Mouse (Mus musculus) midbrain, embryonic 11.5 days (tissue): ENCODE data around the gene Rpl10. TPM values are rescaled to one million over a fixed set of nuclear protein-coding genes. Genes with fewer than 3 reads are reported as not detected.

Source experiments
- ATAC-seq: fragments of 200-750 bp; cut with Nextera tagmentation; 2 replicates; pipeline ENCODE4 v1.8.0; 2017; ENCODE audit warnings: moderate TSS enrichment, moderate library complexity; ENCODE audit not compliant: low FRiP score
- DNase-seq: peaks from one replicate; pipeline ENCODE4 v3.0.0; 2015; ENCODE audit warnings: low spot score; ENCODE audit errors: missing footprints
- H3K27ac ChIP-seq: fragments of 300-500 bp; sonication (generic); 2 replicates; pipeline ENCODE4 v1.5.1; 2014; ENCODE audit warnings: low read depth, low read length
- H3K27me3 ChIP-seq: fragments of 300-500 bp; sonication (generic); 2 replicates; pipeline ENCODE4 v1.6.1; 2014; ENCODE audit warnings: mild to moderate bottlenecking, low read length, moderate library complexity, mixed read lengths; ENCODE audit not compliant: control insufficient read depth, insufficient read depth
- H3K36me3 ChIP-seq: fragments of 300-500 bp; sonication (generic); 2 replicates; pipeline ENCODE4 v1.6.1; 2014; ENCODE audit warnings: mild to moderate bottlenecking, low read length, moderate library complexity, mixed read lengths; ENCODE audit not compliant: control insufficient read depth, insufficient read depth
- H3K4me1 ChIP-seq: fragments of 300-500 bp; sonication (generic); 2 replicates; pipeline ENCODE4 v1.6.1; 2014; ENCODE audit warnings: low read length; ENCODE audit not compliant: control insufficient read depth, insufficient read depth
- H3K4me2 ChIP-seq: fragments of 300-500 bp; sonication (generic); 2 replicates; pipeline ENCODE4 v1.6.1; 2014; ENCODE audit warnings: mild to moderate bottlenecking, moderate library complexity
- H3K4me3 ChIP-seq: fragments of 300-500 bp; sonication (generic); 2 replicates; pipeline ENCODE4 v1.5.1; 2014; ENCODE audit warnings: low read depth, low read length
- H3K9ac ChIP-seq: fragments of 300-500 bp; sonication (generic); 2 replicates; pipeline ENCODE4 v1.6.1; 2014; ENCODE audit warnings: low read length
- H3K9me3 ChIP-seq: fragments of 300-500 bp; sonication (generic); 2 replicates; pipeline ENCODE4 v1.6.1; 2016; ENCODE audit warnings: low read length; ENCODE audit not compliant: control insufficient read depth
- WGBS: fragments of 180-500 bp; shearing (Covaris S2); extraction: QIAGEN DNeasy Blood & Tissue Kit; methylation state at CpG from one replicate; pipeline ENCODE4 v1.1.7; 2014; 5-methylcytosine and 5-hydroxymethylcytosine counted together
- polyA plus RNA-seq: library from polyadenylated mRNA; unstranded; fragments of >200 nt; fragmentation: Nextera tagmentation; extraction: Ambion mirVana; gene quantifications from 2 replicates; pipeline ENCODE4 v1.2.1, GENCODE M21; 2014

Gene Rpl10
- polyA plus RNA-seq = 661 and 713 TPM in 2 replicates

DNA sequence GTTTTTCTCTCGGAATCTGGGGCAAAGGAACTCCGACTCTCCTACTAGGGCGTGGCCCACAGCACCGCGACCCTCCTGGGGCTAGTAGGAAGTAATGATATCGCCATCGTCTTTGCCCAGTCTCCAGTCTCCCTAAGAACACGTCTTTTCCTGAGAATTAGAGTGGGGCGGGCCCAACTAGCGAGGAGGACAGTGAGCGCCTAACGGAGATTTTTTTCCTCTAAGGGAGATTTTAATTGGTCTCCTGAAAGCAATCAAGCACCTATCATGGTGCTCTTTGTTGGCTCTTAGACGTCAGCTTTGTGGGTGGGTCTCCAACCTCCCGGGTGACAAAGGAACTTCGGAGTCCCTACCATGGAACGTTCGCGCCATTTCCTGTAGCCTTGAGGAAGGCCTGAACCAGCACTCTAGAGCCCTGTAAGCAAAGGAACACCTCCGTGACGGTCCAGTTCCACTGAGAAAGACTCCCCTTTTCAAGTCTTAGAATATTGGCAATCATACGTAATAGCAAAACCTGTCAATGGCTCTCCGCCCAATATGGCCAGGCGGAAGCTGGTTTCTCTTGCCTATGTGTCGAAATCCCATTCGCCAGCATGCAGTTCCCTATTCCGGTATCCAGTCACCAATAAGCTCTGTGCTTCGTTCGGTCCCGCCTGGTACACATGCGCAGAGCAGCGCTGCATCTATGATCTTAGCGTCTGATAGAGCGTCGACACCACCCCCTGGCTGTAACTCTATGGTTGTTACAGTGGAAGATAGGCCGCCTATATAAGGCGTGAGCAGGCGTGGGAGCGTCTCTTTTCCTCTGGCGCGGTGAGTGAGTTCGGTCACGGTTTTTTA lies at the start of gene Rpl10:
TSS of gene Rpl10 (plus strand) at position 751 of the 840 bp plus-strand sequence.
- Histone ChIP-seq H3K9me3 (no peaks in the 10 kb centered on the region), H3K9ac (peak within 1 kb of the TSS; percentile 72), H3K4me1 (peaks cover 2% of the 10 kb centered on the region; the same call in 1 of the 2 replicates), H3K36me3 (peaks cover 2% of the 10 kb centered on the region; the same call in 1 of the 2 replicates), H3K27me3 (no peaks in the 10 kb centered on the region), H3K4me3 (peak within 1 kb of the TSS; percentile 42), H3K4me2 (peak within 1 kb of the TSS; percentile 51), H3K27ac (peak within 1 kb of the TSS; percentile 92)
- peak; percentile 98 for DNase-seq
- ATAC-seq = peak; percentile 95
- 18% methylated on average over 42 of the region's 42 CpGs for WGBS

DNA sequence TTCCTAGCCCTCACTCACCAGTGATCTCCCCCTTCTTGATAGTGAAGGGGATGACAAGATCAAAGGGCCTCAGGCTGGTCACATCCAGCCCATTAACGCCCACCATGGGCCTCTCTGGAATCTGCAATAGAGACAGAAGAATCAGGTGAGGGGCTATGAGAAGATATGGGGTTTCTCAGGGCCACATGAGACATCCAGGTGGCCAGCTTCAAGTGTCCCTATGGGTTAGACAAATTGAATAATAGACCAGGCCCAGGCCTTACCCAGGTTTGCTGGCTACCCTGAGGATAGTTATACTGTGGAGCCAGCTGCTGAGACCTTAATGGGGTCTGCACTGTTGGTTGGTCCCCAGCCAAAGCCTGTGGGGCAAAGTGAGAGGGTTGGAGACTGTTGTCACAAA lies 40.6 kb upstream of the Rpl10 start:
- Histone ChIP-seq H3K36me3 (peaks cover 26% of the 10 kb centered on the region), H3K4me3 (no peak overlapping the region), H3K4me1 (no peaks in the 10 kb centered on the region), H3K9ac (no peak overlapping the region), H3K27ac (no peak overlapping the region), H3K27me3 (no peaks in the 10 kb centered on the region), H3K9me3 (no peaks in the 10 kb centered on the region), H3K4me2 (no peak overlapping the region)
- ATAC-seq = no peak
- peak; percentile 57 for DNase-seq
- WGBS = 64% methylated on average over 1 of the region's 1 CpGs

DNA sequence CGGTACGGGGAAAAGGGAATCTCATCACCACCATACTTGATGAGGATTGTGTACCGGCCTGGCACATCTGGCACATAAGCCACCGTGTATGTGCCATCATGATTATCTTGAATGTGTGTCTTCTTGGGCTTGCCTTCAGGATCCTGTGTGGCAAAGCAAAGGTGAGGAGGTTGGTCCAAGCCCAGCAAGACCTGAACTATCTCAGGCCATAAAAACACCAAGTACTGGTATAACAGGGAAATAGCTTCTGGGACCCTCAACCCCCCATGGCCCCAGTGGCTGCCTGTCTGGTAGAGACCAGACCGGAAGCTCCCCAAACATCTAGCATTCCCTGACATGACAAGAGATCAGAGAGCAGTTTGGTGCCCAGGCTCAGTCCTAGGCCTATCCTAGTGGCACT lies 37.4 kb upstream of the Rpl10 start:
- ATAC-seq (no peak), DNase-seq (peak; percentile 66)
- Histone ChIP-seq H3K4me1 (no peaks in the 10 kb centered on the region), H3K9me3 (no peaks in the 10 kb centered on the region), H3K36me3 (peaks cover 22% of the 10 kb centered on the region), H3K4me2 (no peak overlapping the region), H3K4me3 (no peak overlapping the region), H3K27me3 (no peaks in the 10 kb centered on the region), H3K9ac (no peak overlapping the region), H3K27ac (no peak overlapping the region)
- 93% methylated on average over 5 of the region's 5 CpGs for WGBS

DNA sequence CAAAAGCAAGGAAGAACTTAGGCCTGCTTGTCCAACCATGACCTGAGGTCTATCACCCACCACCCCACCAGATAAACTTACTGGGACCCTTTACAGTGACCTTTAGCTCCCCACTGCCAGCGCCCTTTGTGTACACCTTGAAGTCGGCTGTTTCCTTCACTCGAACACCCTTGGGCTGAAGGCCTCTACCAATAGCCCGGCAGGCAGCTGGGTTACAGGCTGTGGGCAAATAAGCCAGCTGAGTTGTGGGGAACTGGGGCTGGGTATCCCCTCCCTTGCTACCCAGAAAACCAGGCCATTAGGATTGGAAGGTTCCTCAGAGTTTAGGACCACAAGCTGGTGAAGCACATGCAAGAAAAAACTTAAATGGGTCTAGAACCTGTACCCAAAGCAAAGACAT lies 30.3 kb upstream of the Rpl10 start:
- Histone ChIP-seq H3K27me3 (no peaks in the 10 kb centered on the region), H3K9ac (no peak overlapping the region), H3K27ac (no peak overlapping the region), H3K4me3 (no peak overlapping the region), H3K4me1 (0 out of 2 replicates have a peak, but pooled peaks cover 3% of the 10 kb centered on the region), H3K36me3 (peaks cover 13% of the 10 kb centered on the region), H3K9me3 (no peaks in the 10 kb centered on the region), H3K4me2 (no peak overlapping the region)
- ATAC-seq (no peak), DNase-seq (peak; percentile 56)
- WGBS = 80% methylated on average over 4 of the region's 4 CpGs

DNA sequence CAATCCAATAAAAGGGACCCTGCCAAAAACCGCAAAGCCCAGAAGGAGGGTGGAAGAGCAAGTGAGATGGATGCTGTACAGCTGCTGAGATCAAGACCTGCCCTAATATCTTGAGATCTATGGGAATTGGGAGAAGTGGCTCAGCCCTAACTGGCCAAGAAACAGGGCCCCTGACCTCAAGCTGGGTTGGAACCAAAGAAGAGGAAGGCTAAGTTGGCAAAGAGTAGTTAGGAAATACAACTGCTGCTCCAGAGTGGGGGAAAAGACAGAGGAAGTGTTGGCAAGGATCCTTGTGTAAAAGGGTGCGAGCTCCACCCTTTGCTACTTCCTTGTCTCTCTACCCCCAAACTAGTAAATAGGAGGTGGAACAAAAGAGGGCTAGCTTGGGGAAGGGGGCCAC lies 27.2 kb upstream of the Rpl10 start:
- no peak for DNase-seq
- H3K4me3 ChIP-seq = peak overlapping the region; percentile 56
- H3K27ac ChIP-seq = no peak overlapping the region
- WGBS = 88% methylated on average over 2 of the region's 2 CpGs
- H3K9ac ChIP-seq = peak overlapping the region; percentile 9; the same call in 1 of the 2 replicates
- H3K4me2 ChIP-seq = peak overlapping the region; percentile 71
- no peaks in the 10 kb centered on the region for H3K9me3 ChIP-seq
- peaks cover 10% of the 10 kb centered on the region; the same call in 1 of the 2 replicates for H3K36me3 ChIP-seq
- no peak for ATAC-seq
- H3K27me3 ChIP-seq = no peaks in the 10 kb centered on the region
- H3K4me1 ChIP-seq = 0 out of 2 replicates have a peak, but pooled peaks cover 3% of the 10 kb centered on the region

DNA sequence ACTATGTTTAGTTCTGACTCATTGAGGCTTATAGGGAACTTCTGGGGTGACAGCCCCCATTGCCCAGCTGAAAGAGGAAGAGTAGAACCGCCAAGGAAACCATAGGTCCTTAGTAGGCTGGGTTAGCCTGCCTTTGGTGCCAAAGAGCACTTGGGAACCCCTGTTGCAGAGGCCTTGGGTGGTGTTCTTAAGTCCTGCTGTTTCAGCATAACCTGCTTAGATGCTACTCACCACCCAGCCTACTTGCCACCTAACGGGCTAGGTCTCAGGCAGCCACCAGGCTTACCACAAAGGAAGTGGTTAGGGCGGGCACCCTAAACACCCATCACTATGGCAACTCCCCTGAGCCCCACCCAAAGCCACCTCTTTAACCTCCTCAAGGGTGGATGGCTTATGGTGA lies 26.8 kb upstream of the Rpl10 start:
- peaks cover 10% of the 10 kb centered on the region; the same call in 1 of the 2 replicates for H3K36me3 ChIP-seq
- no peak overlapping the region for H3K27ac ChIP-seq
- H3K4me1 ChIP-seq = 0 out of 2 replicates have a peak, but pooled peaks cover 3% of the 10 kb centered on the region
- ATAC-seq (no peak), DNase-seq (peak; percentile 83)
- H3K9ac ChIP-seq = peak overlapping the region; percentile 9
- WGBS = 69% methylated on average over 3 of the region's 3 CpGs
- H3K9me3 ChIP-seq = no peaks in the 10 kb centered on the region
- H3K4me2 ChIP-seq = peak overlapping the region; percentile 71
- peak overlapping the region; percentile 56 for H3K4me3 ChIP-seq
- H3K27me3 ChIP-seq = no peaks in the 10 kb centered on the region

DNA sequence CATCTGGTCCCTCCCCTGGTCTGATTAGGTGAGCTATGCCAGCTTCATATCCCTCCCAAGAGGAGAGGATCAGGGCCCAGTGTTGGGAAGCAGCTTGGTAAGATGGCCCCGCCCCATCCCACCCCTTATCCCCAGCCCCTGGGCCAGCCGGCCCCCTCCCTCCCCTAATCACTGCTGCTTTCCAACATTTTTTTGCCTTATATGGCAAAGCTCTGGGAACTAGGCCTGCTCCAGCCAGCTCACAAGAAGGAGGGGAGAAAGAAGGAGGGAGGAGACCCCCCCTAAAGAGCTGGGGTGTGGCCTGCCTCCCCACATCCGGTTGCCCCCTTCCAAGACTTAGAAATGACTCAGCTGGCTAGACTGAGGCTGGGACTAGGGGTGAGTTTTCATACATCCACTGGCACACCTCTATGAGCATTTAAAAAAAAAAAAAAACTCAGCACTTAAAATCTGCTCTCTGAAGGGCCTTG lies 26.0 kb upstream of the Rpl10 start:
- Histone ChIP-seq H3K9ac (peak overlapping the region; percentile 73), H3K27ac (no peak overlapping the region; the same call in 1 of the 2 replicates), H3K9me3 (no peaks in the 10 kb centered on the region), H3K36me3 (peaks cover 10% of the 10 kb centered on the region; the same call in 1 of the 2 replicates), H3K27me3 (no peaks in the 10 kb centered on the region), H3K4me2 (peak overlapping the region; percentile 71), H3K4me1 (0 out of 2 replicates have a peak, but pooled peaks cover 3% of the 10 kb centered on the region), H3K4me3 (peak overlapping the region; percentile 56)
- WGBS = 27% methylated on average over 2 of the region's 3 CpGs
- ATAC-seq = peak; percentile 43
- no peak for DNase-seq

DNA sequence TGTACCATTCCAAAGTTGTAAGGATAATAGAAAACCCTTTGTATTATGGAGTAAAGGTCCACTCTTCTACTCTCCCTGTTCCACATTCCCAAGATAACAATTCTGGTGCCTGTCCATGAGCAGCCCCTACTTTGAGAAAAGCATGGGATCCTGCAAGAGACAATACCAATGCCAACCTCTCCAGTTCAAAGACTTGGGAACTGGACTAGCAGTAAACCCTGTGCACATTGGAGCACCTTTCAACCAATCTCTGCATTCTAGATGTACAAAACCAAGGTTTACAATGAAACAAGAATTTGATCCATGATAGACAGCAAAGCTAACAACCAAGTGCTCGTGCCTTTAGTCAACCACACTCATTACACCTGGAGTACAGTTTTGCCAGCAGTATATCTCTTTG lies 25.5 kb upstream of the Rpl10 start:
- no peaks in the 10 kb centered on the region for H3K27me3 ChIP-seq
- peaks cover 10% of the 10 kb centered on the region; the same call in 1 of the 2 replicates for H3K36me3 ChIP-seq
- no peaks in the 10 kb centered on the region for H3K9me3 ChIP-seq
- H3K4me2 ChIP-seq = peak overlapping the region; percentile 71
- H3K27ac ChIP-seq = no peak overlapping the region
- peak overlapping the region; percentile 56 for H3K4me3 ChIP-seq
- ATAC-seq = no peak
- H3K9ac ChIP-seq = peak overlapping the region; percentile 73
- peak; percentile 83 for DNase-seq
- WGBS = 28% methylated on average over 1 of the region's 1 CpGs
- H3K4me1 ChIP-seq = 0 out of 2 replicates have a peak, but pooled peaks cover 3% of the 10 kb centered on the region

DNA sequence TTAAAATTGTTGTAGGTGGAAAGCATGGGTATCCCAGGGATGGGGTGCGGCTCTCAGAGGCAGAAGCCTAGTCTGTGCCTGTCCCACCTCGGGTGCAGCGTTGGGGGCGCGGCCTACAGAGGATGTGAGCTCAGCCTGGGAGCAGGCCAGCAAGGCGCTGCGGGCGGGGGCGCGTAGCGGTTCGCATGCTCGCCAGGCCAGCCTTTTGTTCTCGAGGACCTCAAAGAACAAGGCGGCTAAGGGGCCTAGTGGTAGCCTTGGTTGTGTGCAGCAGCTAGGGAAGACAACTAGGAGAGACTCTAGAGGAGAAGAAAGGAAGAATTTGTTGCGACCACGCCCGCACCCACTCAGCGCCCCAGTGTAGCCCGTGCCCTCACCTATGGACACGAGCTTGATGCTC lies 24.9 kb upstream of the Rpl10 start:
- Histone ChIP-seq H3K4me2 (peak overlapping the region; percentile 71), H3K27me3 (no peaks in the 10 kb centered on the region), H3K9ac (peak overlapping the region; percentile 73), H3K4me1 (0 out of 2 replicates have a peak, but pooled peaks cover 3% of the 10 kb centered on the region), H3K36me3 (peaks cover 10% of the 10 kb centered on the region; the same call in 1 of the 2 replicates), H3K9me3 (no peaks in the 10 kb centered on the region), H3K27ac (peak overlapping the region; percentile 82; the same call in 1 of the 2 replicates), H3K4me3 (peak overlapping the region; percentile 56)
- ATAC-seq (peak; percentile 58), DNase-seq (peak; percentile 94)
- 20% methylated on average over 21 of the region's 21 CpGs for WGBS
